Mouse (Mus musculus) small intestine, adult 2 months (tissue): Measurements from ENCODE around the gene Tnfrsf22.

Experiments
- CTCF ChIP-seq: fragments of 200-500 bp; IDR thresholded peaks from 2 replicates; pipeline ENCODE4 v1.5.1; 2012; ENCODE audit warnings: low read depth, mild to moderate bottlenecking, control low read depth, inconsistent platforms, low read length, moderate library complexity, mixed read lengths; ENCODE audit not compliant: insufficient replicate concordance, insufficient read length; ENCODE audit errors: extremely low read depth
- POLR2A ChIP-seq: fragments of 200-500 bp; IDR thresholded peaks from 2 replicates; pipeline ENCODE4 v1.6.1; 2012; ENCODE audit warnings: low read depth, mild to moderate bottlenecking, control low read depth, inconsistent platforms, low read length, moderate library complexity

GRCm38 (mm10) chr7:143681566-143681965 is 32.1 kb upstream of the Tnfrsf22 start:
- TF ChIP-seq CTCF (no peak), POLR2A (no peak)
